Mouse (Mus musculus): Measurements from ENCODE around the gene Klhdc10.

- TF ChIP-seq GATA1 (IDR thresholded peaks at IDR 0.05; ENCODE audit: borderline replicate concordance, low read length) = no peak
- TF ChIP-seq FLI1 (IDR thresholded peaks at IDR 0.05; ENCODE audit: low read length) = no peak
Observed at GRCm38 (mm10) chr6:30402091-30402491, 423 bp downstream of the Klhdc10 start.
